Mouse (Mus musculus): Measurements from ENCODE around the gene Aff3. TPM values are rescaled to one million over a fixed set of nuclear protein-coding genes. Genes with fewer than 3 reads are reported as not detected.

Gene Aff3
- polyA plus RNA-seq, 1 experiment = 2.2 TPM

DNA sequence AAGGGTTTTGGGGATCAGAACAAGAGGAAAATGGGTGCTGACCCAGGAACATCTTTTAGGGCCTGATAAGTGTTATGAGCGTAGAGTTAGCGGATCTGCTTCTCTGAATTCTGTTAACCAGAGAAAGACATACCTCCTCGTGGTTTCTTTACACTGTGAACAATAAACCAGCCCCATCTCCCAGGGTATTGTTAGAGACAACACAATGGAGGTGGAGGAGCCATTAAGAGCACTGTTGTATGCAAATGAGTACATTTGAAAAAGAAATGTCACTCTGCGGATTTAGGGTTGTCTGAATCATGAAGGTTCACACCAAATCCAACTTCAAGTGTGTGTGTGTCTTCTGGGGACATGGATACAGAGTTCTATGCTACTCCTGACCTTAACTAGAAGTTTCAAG lies 373.3 kb downstream of the Aff3 start:
- no peak for DNase-seq
- no peak overlapping the region for H3K27ac ChIP-seq (ENCODE audit: insufficient read depth, low read depth, low read length)
- 79% methylated on average over 4 of the region's 4 CpGs for WGBS
- no peaks in the 10 kb centered on the region for H3K27me3 ChIP-seq (replicated peaks; ENCODE audit: control insufficient read depth, insufficient read depth, low read length)
- TF ChIP-seq POLR2A (IDR thresholded peaks at IDR 0.05; ENCODE audit: low read depth, low read length) = no peak
- TF ChIP-seq CTCF (conservative IDR thresholded peaks at IDR 0.05; ENCODE audit: insufficient read depth, insufficient read length, low read depth, low read length) = no peak
- H3K4me1 ChIP-seq (ENCODE audit: control insufficient read depth, insufficient read depth, low read length) = no peaks in the 10 kb centered on the region
- no peaks in the 10 kb centered on the region for H3K36me3 ChIP-seq (ENCODE audit: control insufficient read depth, insufficient read depth, low read length)
- H3K4me3 ChIP-seq (ENCODE audit: insufficient read depth, low read depth, low read length) = no peak overlapping the region

- Histone ChIP-seq H3K4me1 (ENCODE audit: control insufficient read depth, insufficient read depth, low read length) (no peaks in the 10 kb centered on the region), H3K4me3 (ENCODE audit: insufficient read depth, low read depth, low read length) (no peak overlapping the region), H3K36me3 (ENCODE audit: control insufficient read depth, insufficient read depth, low read length) (no peaks in the 10 kb centered on the region), H3K27me3 (replicated peaks; ENCODE audit: control insufficient read depth, insufficient read depth, low read length) (no peaks in the 10 kb centered on the region), H3K27ac (ENCODE audit: insufficient read depth, low read depth, low read length) (no peak overlapping the region)
- no peak for DNase-seq
- 94% methylated on average over 7 of the region's 7 CpGs for WGBS
- TF ChIP-seq CTCF (conservative IDR thresholded peaks at IDR 0.05; ENCODE audit: insufficient read depth, insufficient read length, low read depth, low read length) = no peak
- no peak for TF ChIP-seq POLR2A (IDR thresholded peaks at IDR 0.05; ENCODE audit: low read depth, low read length)
Observed at GRCm38 (mm10) chr1:38290881-38291280, 373.9 kb downstream of the Aff3 start.

DNA sequence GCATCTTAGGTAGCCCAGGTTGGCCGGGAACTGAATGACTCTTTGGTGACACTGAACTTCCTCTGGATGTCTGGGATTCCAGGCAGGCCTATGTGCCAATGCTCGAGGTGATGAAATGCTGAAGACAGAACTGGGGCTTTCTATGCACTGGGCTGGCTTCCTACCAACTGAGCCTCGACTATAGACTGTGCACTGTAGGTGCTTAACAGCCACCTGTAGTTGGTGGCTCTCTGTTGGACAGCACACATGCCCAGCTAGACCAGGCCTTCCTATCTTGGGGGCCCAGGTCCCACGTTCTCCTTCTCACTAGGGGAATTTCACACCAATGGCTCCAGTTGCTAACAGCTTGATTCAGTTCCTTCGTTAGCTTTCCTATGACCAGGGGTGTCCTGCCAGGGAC lies 374.9 kb downstream of the Aff3 start:
- 83% methylated on average over 5 of the region's 5 CpGs for WGBS
- no peak for DNase-seq
- Histone ChIP-seq H3K4me1 (ENCODE audit: control insufficient read depth, insufficient read depth, low read length) (no peaks in the 10 kb centered on the region), H3K36me3 (ENCODE audit: control insufficient read depth, insufficient read depth, low read length) (no peaks in the 10 kb centered on the region), H3K4me3 (ENCODE audit: insufficient read depth, low read depth, low read length) (no peak overlapping the region), H3K27ac (ENCODE audit: insufficient read depth, low read depth, low read length) (no peak overlapping the region), H3K27me3 (replicated peaks; ENCODE audit: control insufficient read depth, insufficient read depth, low read length) (no peaks in the 10 kb centered on the region)
- TF ChIP-seq CTCF (conservative IDR thresholded peaks at IDR 0.05; ENCODE audit: insufficient read depth, insufficient read length, low read depth, low read length) (no peak), POLR2A (IDR thresholded peaks at IDR 0.05; ENCODE audit: low read depth, low read length) (no peak)

GRCm38 (mm10) chr1:38288716-38289115 lies 376.0 kb downstream of the Aff3 start:
- H3K4me3 ChIP-seq (ENCODE audit: insufficient read depth, low read depth, low read length) = no peak overlapping the region
- 98% methylated on average over 1 of the region's 1 CpGs for WGBS
- TF ChIP-seq CTCF (conservative IDR thresholded peaks at IDR 0.05; ENCODE audit: insufficient read depth, insufficient read length, low read depth, low read length) (no peak), POLR2A (IDR thresholded peaks at IDR 0.05; ENCODE audit: low read depth, low read length) (no peak)
- H3K36me3 ChIP-seq (ENCODE audit: control insufficient read depth, insufficient read depth, low read length) = no peaks in the 10 kb centered on the region
- H3K27ac ChIP-seq (ENCODE audit: insufficient read depth, low read depth, low read length) = no peak overlapping the region
- H3K27me3 ChIP-seq (replicated peaks; ENCODE audit: control insufficient read depth, insufficient read depth, low read length) = no peaks in the 10 kb centered on the region
- DNase-seq = no peak
- H3K4me1 ChIP-seq (ENCODE audit: control insufficient read depth, insufficient read depth, low read length) = no peaks in the 10 kb centered on the region

- Histone ChIP-seq H3K27me3 (replicated peaks; ENCODE audit: control insufficient read depth, insufficient read depth, low read length) (no peaks in the 10 kb centered on the region), H3K4me3 (ENCODE audit: insufficient read depth, low read depth, low read length) (no peak overlapping the region), H3K36me3 (ENCODE audit: control insufficient read depth, insufficient read depth, low read length) (no peaks in the 10 kb centered on the region), H3K4me1 (ENCODE audit: control insufficient read depth, insufficient read depth, low read length) (no peaks in the 10 kb centered on the region), H3K27ac (ENCODE audit: insufficient read depth, low read depth, low read length) (no peak overlapping the region)
- TF ChIP-seq POLR2A (IDR thresholded peaks at IDR 0.05; ENCODE audit: low read depth, low read length) (no peak), CTCF (conservative IDR thresholded peaks at IDR 0.05; ENCODE audit: insufficient read depth, insufficient read length, low read depth, low read length) (no peak)
- WGBS = 73% methylated on average over 1 of the region's 1 CpGs
- DNase-seq = no peak
Observed at GRCm38 (mm10) chr1:38286551-38286950, 378.2 kb downstream of the Aff3 start.

GRCm38 (mm10) chr1:38280549-38280948 lies 384.2 kb downstream of the Aff3 start:
- Histone ChIP-seq H3K36me3 (ENCODE audit: control insufficient read depth, insufficient read depth, low read length) (no peaks in the 10 kb centered on the region), H3K27ac (ENCODE audit: insufficient read depth, low read depth, low read length) (no peak overlapping the region), H3K27me3 (replicated peaks; ENCODE audit: control insufficient read depth, insufficient read depth, low read length) (no peaks in the 10 kb centered on the region), H3K4me1 (ENCODE audit: control insufficient read depth, insufficient read depth, low read length) (no peaks in the 10 kb centered on the region; the same call in 1 of the 2 replicates), H3K4me3 (ENCODE audit: insufficient read depth, low read depth, low read length) (no peak overlapping the region)
- no peak for TF ChIP-seq POLR2A (IDR thresholded peaks at IDR 0.05; ENCODE audit: low read depth, low read length)
- no peak for DNase-seq
- WGBS = 94% methylated on average over 7 of the region's 7 CpGs

DNA sequence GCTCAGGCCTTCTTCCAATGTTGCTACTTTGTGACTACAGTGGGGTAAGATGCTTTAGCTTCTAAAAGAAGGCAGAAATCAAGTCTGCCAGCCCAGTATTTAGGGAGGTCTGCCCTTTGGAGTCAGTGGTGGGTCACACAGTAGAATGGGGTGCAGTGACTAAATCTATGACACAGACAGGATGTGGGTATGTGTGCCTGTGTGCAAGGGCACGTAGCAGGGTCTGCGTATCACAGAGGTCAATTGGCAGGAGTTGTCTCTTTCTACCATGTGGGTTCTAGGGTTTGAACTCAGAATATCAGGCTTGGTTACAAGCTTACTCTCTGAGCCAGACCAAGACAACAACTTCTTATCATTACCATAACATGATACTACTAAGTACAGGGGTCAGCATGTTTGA lies 393.4 kb downstream of the Aff3 start:
- DNase-seq = no peak
- WGBS = 91% methylated on average over 2 of the region's 2 CpGs

More for the DNA sequence above, 393.4 kb downstream of the Aff3 start:
- Histone ChIP-seq H3K36me3 (ENCODE audit: control insufficient read depth, insufficient read depth, low read length) (no peaks in the 10 kb centered on the region), H3K4me3 (ENCODE audit: insufficient read depth, low read depth, low read length) (no peak overlapping the region), H3K27me3 (replicated peaks; ENCODE audit: control insufficient read depth, insufficient read depth, low read length) (no peaks in the 10 kb centered on the region), H3K4me1 (ENCODE audit: control insufficient read depth, insufficient read depth, low read length) (no peaks in the 10 kb centered on the region; the same call in 1 of the 2 replicates), H3K27ac (ENCODE audit: insufficient read depth, low read depth, low read length) (no peak overlapping the region)
- no peak for TF ChIP-seq CTCF (conservative IDR thresholded peaks at IDR 0.05; ENCODE audit: insufficient read depth, insufficient read length, low read depth, low read length)
- no peak for TF ChIP-seq POLR2A (IDR thresholded peaks at IDR 0.05; ENCODE audit: low read depth, low read length)
